Mouse (Mus musculus): ENCODE results near the gene Hcrt. TPM values are rescaled to one million over a fixed set of nuclear protein-coding genes. Genes with fewer than 3 reads are reported as not detected.

Hcrt gene
- polyA plus RNA-seq, 1 experiment from 2014 or later: not detected

GRCm38 (mm10) chr11:100745085-100745484 is 17.6 kb downstream of the Hcrt start:
- WGBS (ENCODE audit: insufficient replicate concordance): 16% methylated on average over 6 of the region's 6 CpGs
- Histone ChIP-seq H3K9ac (replicated peaks) (no peak overlapping the region), H3K27me3 (ENCODE audit: insufficient read depth, low read length) (peaks cover 10% of the 10 kb centered on the region; the same call in 1 of the 2 replicates)

DNA sequence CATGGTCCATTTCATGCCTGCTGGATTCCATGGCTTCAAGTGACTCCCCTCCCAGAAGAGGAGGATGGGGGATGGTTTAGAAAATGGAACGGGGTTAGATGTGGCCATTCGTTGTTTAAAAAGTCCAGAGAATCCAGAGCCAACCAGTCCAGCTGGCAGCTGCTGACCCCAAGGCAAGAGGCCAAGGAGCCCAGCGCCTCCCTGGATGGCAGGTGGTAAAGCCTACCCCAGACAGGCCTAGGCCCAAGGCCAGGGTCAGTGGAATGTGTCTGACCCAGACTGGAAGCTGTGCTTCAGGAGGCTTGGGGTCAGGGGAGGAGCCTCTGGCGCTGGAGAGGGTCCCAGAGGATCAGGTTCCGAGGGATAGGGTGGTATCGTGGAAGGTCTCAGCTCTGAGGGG is 21.4 kb downstream of the Hcrt start:
- ATAC-seq: no peak
- Histone ChIP-seq H3K27ac (ENCODE audit: low read depth) (no peak overlapping the region), H3K4me2 (ENCODE audit: low read depth, low read length) (no peak overlapping the region), H3K9me3 (ENCODE audit: low read length) (no peaks in the 10 kb centered on the region), H3K4me3 (ENCODE audit: low read depth, low read length) (no peak overlapping the region), H3K9ac (replicated peaks) (no peak overlapping the region), H3K36me3 (replicated peaks; ENCODE audit: insufficient read depth, low read length) (no peaks in the 10 kb centered on the region), H3K4me1 (ENCODE audit: insufficient read depth) (peaks cover 17% of the 10 kb centered on the region), H3K27me3 (ENCODE audit: insufficient read depth, low read length) (no peaks in the 10 kb centered on the region)
- WGBS (ENCODE audit: insufficient replicate concordance): 81% methylated on average over 6 of the region's 6 CpGs
- no peak for DNase-seq
- TF ChIP-seq EP300 (IDR thresholded peaks at IDR 0.05; ENCODE audit: low read depth) (no peak), CTCF (IDR thresholded peaks at IDR 0.05; ENCODE audit: low read depth) (no peak)

More at GRCm38 (mm10) chr11:100745085-100745484, 17.6 kb downstream of the Hcrt start:
- no peak overlapping the region for H3K27ac ChIP-seq (ENCODE audit: low read depth)
- peak; percentile 60 for DNase-seq
- H3K4me1 ChIP-seq (ENCODE audit: insufficient read depth): peaks cover 12% of the 10 kb centered on the region
- no peak for ATAC-seq
- H3K36me3 ChIP-seq (replicated peaks; ENCODE audit: insufficient read depth, low read length): no peaks in the 10 kb centered on the region
- H3K9me3 ChIP-seq (ENCODE audit: low read length): no peaks in the 10 kb centered on the region
- TF ChIP-seq CTCF (IDR thresholded peaks at IDR 0.05; ENCODE audit: low read depth) (peak; percentile 80), EP300 (IDR thresholded peaks at IDR 0.05; ENCODE audit: low read depth) (no peak)
- no peak overlapping the region for H3K4me3 ChIP-seq (ENCODE audit: low read depth, low read length)
- no peak overlapping the region for H3K4me2 ChIP-seq (ENCODE audit: low read depth, low read length)

- peaks cover 33% of the 10 kb centered on the region for H3K4me1 ChIP-seq (ENCODE audit: insufficient read depth)
- no peaks in the 10 kb centered on the region for H3K27me3 ChIP-seq (ENCODE audit: insufficient read depth, low read length)
- H3K4me2 ChIP-seq (ENCODE audit: low read depth, low read length): peak overlapping the region; percentile 88
- 21% methylated on average over 5 of the region's 5 CpGs for WGBS (ENCODE audit: insufficient replicate concordance)
- no peak for ATAC-seq
- DNase-seq: no peak
- H3K4me3 ChIP-seq (ENCODE audit: low read depth, low read length): peak overlapping the region; percentile 100
- peaks cover 5% of the 10 kb centered on the region; the same call in 1 of the 2 replicates for H3K36me3 ChIP-seq (replicated peaks; ENCODE audit: insufficient read depth, low read length)
- peak overlapping the region; percentile 69 for H3K9ac ChIP-seq (replicated peaks)
- H3K27ac ChIP-seq (ENCODE audit: low read depth): peak overlapping the region; percentile 79
- H3K9me3 ChIP-seq (ENCODE audit: low read length): no peaks in the 10 kb centered on the region
- TF ChIP-seq EP300 (IDR thresholded peaks at IDR 0.05; ENCODE audit: low read depth) (no peak), CTCF (IDR thresholded peaks at IDR 0.05; ENCODE audit: low read depth) (no peak)
Observed at GRCm38 (mm10) chr11:100738749-100739148, 24.0 kb downstream of the Hcrt start.

- Histone ChIP-seq H3K4me3 (ENCODE audit: low read depth, low read length) (peak within 1 kb of the TSS; percentile 100), H3K27ac (ENCODE audit: low read depth) (peak within 1 kb of the TSS; percentile 97), H3K36me3 (replicated peaks; ENCODE audit: insufficient read depth, low read length) (peaks cover 6% of the 10 kb centered on the region; the same call in 1 of the 2 replicates), H3K9ac (replicated peaks) (peak within 1 kb of the TSS; percentile 100), H3K4me1 (ENCODE audit: insufficient read depth) (peaks cover 33% of the 10 kb centered on the region), H3K9me3 (ENCODE audit: low read length) (no peaks in the 10 kb centered on the region), H3K27me3 (ENCODE audit: insufficient read depth, low read length) (no peaks in the 10 kb centered on the region), H3K4me2 (ENCODE audit: low read depth, low read length) (peak within 1 kb of the TSS; percentile 88)
- TF ChIP-seq CTCF (IDR thresholded peaks at IDR 0.05; ENCODE audit: low read depth): 0 out of 2 replicates have a peak, but pooled peaks have one; percentile 12
- peak; percentile 54; the same call in 1 of the 2 replicates for TF ChIP-seq EP300 (IDR thresholded peaks at IDR 0.05; ENCODE audit: low read depth)
- ATAC-seq (peak; percentile 99), DNase-seq (peak; percentile 99)
- WGBS (ENCODE audit: insufficient replicate concordance): under 1% methylated on average over 39 of the region's 39 CpGs
Observed at GRCm38 (mm10) chr11:100738066-100738604, 24.6 kb downstream of the Hcrt start, which contains the start of gene Rab5c. Gene Rab5c (minus strand): TSS chr11:100738215.

DNA sequence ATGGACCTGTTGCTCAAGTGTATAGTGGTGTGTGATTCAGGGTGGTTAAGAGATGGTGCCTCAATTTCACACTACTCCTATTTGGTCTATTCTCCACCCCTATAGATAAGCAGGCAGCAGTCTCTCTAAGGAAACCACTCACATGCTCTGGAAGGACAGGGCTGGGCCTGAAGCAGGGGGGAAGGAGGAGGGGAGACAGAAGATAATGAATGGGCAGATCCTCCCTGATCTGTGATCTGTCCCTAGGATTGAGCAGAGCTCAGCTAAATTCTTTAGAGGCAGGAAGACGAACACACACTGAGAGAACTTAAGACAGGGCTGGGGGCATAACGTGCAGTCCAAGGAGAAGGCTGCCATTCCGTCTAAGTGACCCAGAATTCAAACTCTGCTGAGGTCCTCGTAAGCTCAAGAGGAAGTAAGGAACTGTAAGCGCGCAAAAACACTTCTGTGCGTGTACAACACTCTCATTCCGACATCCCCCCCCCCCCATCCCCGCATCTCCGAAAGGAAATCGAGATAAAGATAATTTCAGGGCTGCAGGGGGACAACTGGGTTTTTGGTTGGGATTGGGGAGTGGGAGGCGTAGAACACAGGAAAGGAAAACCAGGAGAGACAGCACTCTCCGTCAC is 25.5 kb downstream of the Hcrt start:
- Histone ChIP-seq H3K36me3 (replicated peaks; ENCODE audit: insufficient read depth, low read length) (peaks cover 13% of the 10 kb centered on the region; the same call in 1 of the 2 replicates), H3K27ac (ENCODE audit: low read depth) (peak overlapping the region; percentile 97), H3K27me3 (ENCODE audit: insufficient read depth, low read length) (no peaks in the 10 kb centered on the region), H3K4me1 (ENCODE audit: insufficient read depth) (peaks cover 33% of the 10 kb centered on the region), H3K4me3 (ENCODE audit: low read depth, low read length) (peak overlapping the region; percentile 100), H3K9ac (replicated peaks) (peak overlapping the region; percentile 100), H3K9me3 (ENCODE audit: low read length) (no peaks in the 10 kb centered on the region), H3K4me2 (ENCODE audit: low read depth, low read length) (peak overlapping the region; percentile 82)
- under 1% methylated on average over 13 of the region's 13 CpGs for WGBS (ENCODE audit: insufficient replicate concordance)
- ATAC-seq (peak; percentile 5; the same call in 1 of the 2 replicates), DNase-seq (peak; percentile 45)
- no peak for TF ChIP-seq EP300 (IDR thresholded peaks at IDR 0.05; ENCODE audit: low read depth)
- no peak for TF ChIP-seq CTCF (IDR thresholded peaks at IDR 0.05; ENCODE audit: low read depth)

DNA sequence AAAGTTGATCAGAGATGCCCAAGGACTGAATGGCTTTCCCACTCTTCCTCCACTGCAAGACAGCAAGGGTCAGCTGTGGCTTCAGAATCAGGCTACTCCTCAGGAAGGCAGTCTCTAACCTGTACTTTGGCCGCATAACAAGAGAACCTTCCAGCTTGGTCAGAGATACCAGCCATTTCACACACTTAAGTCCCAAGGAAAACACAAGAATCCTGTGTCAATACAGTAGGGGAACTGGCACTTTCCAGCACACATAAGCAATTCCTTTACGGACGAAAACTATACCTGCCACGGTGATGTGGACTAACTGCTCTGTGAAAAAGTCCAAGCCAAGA is 26.0 kb downstream of the Hcrt start:
- no peaks in the 10 kb centered on the region for H3K27me3 ChIP-seq (ENCODE audit: insufficient read depth, low read length)
- no peak for DNase-seq
- H3K4me2 ChIP-seq (ENCODE audit: low read depth, low read length): peak overlapping the region; percentile 82
- TF ChIP-seq EP300 (IDR thresholded peaks at IDR 0.05; ENCODE audit: low read depth): no peak
- 39% methylated on average over 4 of the region's 4 CpGs for WGBS (ENCODE audit: insufficient replicate concordance)
- ATAC-seq: no peak
- H3K9me3 ChIP-seq (ENCODE audit: low read length): no peaks in the 10 kb centered on the region
- H3K4me3 ChIP-seq (ENCODE audit: low read depth, low read length): peak overlapping the region; percentile 100
- peaks cover 35% of the 10 kb centered on the region for H3K4me1 ChIP-seq (ENCODE audit: insufficient read depth)
- peak overlapping the region; percentile 100 for H3K9ac ChIP-seq (replicated peaks)
- H3K27ac ChIP-seq (ENCODE audit: low read depth): peak overlapping the region; percentile 97
- peaks cover 15% of the 10 kb centered on the region; the same call in 1 of the 2 replicates for H3K36me3 ChIP-seq (replicated peaks; ENCODE audit: insufficient read depth, low read length)
